Mouse (Mus musculus): Measurements from ENCODE around the gene Ikbip.

The Ikbip gene

DNA sequence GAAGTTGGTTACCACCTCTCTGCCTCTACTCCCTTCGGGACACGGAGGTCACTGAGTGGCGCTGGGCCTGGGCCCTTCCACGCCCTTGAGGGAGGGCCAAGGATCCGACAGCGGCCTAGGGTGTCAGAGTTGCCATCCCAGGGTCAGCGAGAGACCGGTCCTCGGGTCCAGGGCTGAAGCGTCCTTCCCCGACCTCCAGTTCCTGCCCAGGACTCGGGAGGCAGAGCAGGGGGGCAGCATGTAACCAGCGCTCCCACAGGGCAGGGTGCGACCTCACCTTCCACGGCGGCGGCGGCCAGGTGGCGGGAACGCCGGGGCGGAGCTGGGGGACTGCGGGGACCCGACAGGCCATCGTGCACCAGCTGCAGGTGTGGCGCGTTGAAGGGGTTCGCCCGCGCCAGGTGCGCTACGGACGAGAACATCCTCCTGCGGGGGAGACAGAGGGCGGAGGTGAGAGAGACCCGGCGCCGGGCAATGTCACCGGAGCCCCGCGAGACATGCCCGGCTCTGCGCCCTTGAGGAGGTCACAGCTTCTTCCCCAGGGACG is 40.6 kb downstream of the Ikbip start:
- peak; percentile 66 for DNase-seq

DNA sequence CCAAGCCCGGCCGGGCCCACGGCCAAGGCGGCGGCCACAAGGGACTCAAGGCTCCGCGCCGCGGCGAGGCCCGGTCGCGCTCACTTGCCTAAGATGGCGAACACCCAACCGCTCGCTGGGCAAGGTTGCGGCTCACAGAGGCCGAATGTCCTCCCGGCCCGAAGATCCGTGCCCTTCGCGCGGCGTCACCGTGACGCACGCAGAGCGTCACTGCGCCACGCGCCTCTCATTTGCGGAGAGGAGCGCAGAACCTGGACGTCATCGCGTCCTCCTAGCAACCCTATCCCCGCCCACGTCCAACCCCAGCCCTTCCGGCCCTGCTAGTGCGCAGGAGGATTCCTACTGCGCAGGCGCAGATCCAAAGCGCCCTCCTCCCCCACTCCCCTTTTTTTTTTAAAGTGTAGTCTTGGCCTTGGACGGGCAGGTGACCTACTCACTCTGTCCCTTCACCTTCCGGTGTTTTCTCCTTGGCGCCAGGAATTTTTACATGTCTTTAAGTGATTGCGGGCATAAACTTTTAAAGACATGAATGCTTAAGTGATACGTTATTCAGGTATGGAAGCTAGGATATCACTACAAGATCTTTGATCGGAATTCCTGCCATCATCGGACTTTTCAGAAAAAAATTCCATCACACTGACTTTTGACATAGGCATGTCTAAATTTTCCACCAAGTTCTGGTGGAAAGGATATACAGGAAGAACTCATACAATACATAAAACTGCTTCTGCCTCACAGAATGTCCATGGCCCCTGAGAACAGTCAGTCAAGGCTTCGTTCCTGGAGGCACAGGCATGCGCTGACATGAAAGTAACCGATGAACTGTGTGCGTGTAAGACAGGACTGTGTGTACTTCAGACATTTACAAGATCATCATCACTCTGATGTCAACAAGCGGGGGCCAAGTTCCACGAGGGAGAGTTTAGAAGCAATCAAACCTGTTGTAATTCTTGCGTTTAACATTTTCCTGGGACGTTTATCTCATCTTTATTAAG is 41.4 kb downstream of the Ikbip start, which contains the start of gene Slc25a3:
Gene Slc25a3, minus strand, starts transcription at position 232 of the 995 bp plus-strand sequence.
- peak; percentile 99 for DNase-seq

DNA sequence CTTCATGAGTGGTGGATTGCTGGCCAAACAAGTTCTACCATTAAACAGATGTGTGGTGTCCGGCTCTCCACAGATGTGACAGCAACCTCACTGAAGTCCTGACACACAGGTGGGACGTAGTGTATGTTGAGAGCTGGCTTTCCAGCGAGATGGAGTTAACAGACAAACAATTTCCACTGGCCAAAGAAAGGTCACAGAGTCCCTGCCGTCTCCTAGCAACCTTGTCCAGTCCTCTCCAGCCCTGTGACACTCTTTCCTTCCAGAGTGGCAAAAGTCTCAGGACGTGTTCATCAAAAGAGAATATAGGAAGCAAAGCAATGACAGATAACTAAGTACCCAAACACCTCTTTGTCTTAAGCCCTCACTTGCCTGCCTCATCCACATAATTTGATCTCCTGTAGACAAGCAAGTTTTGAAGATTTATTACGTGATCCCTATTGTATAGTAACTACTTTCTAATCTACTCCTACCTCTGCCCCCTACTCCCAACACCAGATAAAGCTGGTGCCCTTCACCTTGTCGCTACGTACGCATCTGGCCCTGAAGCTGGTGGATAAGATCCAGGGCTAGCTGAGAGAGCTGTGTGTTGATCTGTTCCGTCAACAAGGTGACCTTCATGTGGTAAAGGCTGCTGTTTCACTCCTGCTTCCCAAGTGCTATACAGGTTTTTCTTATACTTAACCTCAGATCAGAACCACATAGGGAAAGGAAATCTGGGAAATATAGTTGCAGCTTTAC is 44.0 kb downstream of the Ikbip start:
- DNase-seq: peak; percentile 30

DNA sequence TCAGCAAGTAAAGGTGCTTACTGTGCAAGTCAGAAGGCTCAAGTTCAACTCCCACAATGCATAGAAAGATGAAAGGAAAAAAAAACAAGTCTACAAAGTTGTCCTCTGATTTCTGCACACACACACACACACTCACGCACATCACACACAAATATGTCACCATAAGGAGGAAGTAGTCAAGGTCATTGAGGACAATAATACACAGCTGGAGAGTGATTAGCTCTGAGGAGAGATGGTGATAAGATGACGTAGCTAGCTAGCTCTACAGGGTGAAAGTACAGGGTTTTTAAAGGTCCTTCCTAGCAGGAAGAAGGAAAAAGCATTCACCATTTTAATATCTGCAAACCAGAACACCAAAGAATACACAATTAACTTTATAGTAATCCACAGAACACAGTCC is 44.7 kb downstream of the Ikbip start:
- no peak for DNase-seq

DNA sequence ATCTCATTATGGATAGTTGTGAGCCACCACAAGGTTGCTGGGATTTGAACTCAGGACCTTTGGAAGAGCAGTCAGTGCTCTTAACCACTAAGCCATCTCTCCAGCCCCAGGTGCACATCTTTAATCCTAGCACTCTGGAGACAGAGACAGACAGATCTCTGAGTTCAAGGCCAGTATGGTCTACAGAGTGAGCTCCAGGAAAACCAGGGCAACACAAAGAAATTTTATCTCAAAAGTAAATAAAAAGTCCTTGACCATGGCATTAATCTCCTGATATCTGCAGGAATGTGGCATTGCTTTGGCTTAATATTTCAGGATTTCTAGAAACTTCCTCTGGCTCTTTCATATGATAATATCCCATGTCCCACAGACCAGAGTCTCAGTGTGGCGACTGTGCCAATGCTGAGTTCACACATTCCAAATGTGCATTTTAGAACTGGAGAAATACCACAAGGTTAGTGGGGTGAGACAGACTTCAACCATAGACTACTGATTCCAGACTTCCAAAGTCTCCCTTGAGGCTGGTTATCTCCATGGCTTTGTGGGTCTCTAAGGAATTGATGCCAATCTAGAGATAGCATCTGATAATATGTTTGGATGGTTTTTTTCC is 45.9 kb downstream of the Ikbip start:
- DNase-seq: peak; percentile 48

DNA sequence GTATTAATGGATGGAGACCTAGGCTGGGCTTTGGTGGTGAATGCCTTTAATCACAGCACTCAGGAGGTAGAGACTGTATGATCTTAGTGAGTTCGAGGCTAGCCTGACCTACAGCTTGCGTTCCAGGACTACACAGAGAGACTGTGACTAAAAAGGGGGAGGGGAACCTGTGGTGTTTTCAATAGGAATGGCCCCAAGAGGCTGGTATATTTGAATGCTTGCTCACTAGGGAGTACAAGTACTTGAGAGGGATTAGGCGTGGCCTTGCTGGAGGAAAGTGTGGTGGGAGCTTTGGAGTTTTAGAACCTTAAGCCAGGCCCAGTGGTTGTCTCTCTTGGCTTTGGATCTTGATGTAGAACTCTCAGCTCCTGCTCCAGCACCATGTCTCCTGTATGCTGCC is 48.1 kb downstream of the Ikbip start:
- DNase-seq: no peak

DNA sequence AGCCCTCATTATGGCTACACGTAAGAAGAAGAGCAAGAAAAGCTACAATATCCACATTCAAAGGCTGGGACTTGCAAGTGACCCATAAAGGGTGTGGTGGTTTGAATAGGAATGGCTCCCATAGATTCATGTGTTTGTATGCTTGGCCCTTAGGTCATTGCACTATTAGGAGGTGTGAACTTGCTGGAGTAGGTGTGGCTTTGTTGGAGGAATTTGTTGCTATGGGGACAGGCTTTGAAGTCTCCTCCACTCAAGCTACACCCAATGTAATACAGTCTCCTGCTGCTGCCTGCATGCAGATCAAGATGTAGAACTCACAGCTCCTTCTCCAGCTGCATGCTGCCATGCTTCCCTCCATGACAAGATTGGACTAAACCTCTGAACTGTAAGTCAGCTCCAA is 48.8 kb downstream of the Ikbip start:
- no peak for DNase-seq

DNA sequence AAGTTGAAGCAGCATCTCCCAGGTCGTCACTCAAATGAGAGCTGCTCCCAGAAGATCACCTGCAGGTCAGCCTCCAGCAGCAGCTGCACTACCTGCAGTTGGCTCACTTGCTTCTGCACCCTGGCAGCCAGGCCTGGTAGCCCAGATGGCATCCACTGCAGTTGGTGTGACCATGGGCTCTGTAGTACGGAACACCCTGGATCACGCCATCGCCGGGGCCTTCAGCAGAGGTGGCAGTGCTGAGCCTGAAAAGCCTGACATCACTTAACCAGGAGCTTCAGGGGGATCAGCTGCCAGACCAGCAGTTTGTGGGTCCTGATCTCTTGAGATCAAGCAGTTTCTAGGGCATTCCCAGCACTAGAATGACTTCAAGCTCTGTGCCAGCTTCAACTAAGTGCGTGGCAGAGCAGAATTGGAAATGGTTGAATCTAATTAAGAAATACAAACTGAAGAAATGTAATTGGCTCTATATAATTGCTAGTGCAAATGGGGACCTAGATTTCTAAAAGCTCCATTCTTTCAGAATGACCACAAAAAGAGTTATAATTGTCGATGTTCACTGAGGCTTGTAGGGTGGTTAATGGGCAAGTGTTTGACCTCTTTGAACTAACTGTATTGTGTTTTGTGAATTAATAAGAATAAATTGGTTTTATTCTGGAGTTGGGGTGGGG is 52.7 kb downstream of the Ikbip start:
- no peak for DNase-seq

DNA sequence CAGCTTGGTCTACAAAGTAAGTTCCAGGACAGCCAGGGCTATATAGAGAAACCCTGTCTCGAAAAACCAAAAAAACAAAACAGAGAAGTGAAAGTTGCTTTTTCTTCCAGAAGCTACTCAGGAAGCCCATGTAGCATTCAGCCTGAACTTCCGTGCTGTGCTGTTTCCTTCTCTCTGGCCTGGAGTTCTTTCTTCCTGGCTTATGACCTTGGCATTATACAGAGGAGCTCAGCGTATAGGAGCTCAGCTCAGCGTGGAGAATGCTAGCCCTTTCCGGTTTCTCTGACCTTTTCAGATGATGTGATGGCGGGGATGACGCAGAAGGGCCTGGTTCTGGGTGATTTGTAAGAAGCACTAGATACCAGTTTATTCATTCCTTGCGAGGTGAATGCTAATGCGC is 54.7 kb downstream of the Ikbip start:
- no peak for DNase-seq

DNA sequence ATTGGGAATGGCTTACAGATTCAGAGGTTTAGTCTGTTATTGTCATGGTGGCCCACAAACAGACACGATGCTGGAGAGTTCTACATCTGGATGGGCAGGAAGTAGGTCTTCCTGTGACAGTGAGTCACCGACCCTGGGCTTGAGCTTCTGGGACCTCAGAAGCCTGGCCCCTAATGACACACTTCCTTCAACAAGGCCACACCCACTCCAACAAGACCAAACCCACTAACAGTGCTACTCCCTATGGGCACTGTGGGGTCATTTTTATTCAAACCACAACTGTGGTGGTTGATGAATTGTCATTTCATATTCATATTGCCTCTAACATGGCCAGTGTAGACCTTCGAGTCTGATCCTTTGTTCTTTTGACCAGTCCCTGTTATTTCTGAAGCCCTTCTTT is 55.6 kb downstream of the Ikbip start:
- DNase-seq: no peak

DNA sequence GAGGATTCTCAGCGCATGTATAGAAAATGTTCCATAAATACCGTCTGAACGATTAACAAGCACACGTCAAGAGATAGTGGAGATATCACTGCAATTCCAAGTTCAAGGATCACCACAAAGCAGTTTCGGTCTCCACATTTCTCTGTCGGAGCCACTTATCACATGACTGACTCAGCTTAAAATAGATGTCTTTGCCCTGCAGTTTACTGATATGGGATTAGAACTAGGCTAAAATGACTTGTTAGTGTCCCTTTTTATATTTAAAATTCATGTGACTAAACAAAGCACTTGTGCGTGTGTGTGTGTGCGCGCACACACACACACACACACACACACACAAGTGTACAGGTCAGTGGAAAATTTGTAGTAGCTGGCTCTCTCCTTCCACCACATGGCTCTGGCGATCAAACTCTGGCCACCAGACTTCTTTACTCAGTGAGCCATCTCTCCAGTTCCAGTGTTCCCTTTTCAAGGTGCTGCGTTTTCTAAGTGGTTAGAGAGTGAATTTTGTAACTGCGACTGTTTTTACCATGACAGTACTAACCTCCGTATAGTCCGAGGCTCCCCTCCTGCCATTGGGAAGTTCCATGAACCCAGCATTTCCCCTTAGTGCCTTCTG is 56.5 kb downstream of the Ikbip start:
- DNase-seq: no peak

DNA sequence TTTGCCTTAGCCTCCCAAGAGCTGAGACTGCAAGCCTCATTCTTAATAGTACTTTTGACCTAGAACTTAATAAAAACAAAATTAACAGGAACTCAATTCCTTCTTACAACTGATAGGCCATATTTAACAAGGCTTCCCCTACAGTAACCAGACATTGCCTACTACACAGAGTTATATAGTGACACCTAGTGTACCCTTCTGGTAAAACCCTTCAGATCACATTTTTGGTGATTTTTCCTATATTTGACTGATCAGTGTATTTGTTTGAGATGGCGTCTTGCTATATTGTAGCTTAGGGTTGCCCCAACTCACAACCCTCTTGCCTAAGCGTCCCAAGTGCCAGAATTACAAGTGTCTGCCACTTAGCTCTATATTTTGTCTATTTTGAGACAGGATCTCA is 58.8 kb downstream of the Ikbip start:
- no peak for DNase-seq

DNA sequence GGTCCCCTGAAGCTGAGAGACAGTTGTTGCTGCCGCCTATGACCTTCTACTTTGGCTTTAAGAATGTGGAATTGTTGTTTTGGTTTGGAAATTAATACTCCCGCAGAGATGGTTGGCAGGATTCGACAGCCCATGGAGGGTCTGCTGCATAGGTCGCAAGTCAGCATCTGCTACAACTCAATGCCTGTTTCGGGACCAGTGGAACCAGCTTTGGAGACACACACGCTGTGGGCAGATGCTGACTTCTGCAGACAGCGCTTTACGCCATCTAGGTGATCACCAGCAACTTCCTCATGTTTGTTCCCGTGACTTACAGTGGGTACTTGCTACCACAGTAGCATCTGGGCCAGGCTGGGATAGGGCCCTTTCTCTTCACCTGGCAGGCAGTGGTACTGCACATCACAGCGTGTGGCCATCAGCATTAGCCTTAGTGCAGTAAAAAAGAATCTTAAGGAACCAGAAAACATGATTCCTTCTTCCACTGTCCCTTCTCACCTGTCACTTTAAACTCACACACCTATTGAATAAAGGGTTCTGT is 60.0 kb downstream of the Ikbip start:
- DNase-seq: no peak

DNA sequence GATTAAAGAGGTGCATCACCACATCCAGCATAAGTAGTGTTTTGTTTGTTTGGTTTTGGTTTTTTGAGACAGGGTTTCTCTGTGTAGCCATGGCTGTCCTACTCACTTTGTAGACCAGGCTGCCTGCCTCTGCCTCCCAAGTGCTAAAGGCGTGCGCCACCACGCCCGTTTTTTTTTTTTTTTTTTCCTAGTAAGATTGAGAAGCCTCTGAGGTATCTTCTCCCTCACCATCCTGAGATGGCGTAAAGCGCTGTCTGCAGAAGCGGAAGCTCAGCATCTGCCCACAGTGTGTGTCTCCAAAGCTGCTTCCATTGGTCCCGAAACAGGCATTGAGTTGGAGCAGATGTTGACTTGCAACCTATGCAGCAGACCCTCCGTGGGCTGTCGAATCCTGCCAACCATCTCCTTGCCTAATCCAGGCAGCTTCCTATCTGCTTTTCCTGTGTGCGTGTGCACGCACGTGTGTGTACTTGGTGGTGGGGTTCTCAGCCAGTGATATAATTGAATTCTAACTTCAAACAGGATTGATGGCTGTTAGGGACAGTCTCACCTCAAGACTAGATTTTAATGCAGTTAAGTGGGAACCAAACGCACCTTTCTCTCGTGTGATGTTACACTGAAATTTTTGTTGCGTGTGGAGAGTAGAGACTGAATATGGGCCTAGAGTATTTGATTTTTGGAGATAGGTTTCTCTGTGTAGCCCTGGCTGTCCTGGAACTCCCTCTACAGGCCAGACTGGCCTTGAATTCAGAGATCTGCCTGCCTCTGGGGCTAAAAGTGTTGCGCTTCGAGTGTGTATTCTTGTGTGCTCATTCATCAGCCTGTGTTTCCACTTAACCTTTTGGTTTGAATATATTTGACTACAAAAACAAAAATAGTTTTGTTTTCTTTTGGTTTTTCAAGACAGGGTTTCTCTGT is 60.8 kb downstream of the Ikbip start:
- no peak for DNase-seq

DNA sequence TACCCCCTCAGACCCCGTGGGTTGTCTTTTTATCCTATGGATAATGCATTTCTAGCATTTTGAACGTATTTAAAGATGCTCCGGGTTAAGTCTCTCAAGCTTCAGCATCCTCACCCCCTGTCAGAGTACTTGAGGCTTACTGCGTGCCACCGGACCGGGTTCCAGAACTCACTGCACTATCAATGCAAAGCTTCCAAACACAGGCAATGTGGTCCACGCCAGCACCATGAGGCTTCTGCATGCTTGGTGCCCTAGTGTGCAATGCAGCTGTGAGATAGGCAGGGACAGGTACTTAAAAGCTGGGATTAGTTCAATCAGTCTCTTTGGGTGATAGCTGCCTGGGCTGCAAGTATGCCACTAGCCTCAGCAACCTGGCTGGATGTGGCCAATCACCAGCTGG is 62.7 kb downstream of the Ikbip start:
- DNase-seq: no peak

Data from kidney, postnatal 10 days (tissue).